Mouse (Mus musculus) layer of hippocampus, adult 9-10 months (tissue): ENCODE measurements at regions not wholly inside any gene's neighbourhood (a gene's known extent, or its start where the extent isn't known, plus 50 kb on each side); places are given as distances from the start of the nearest gene placed in this dataset.

ENCODE experiments used
- DNase-seq: peaks from one replicate; pipeline ENCODE4 v3.0.0; 2022; ENCODE audit warnings: low spot score

DNA sequence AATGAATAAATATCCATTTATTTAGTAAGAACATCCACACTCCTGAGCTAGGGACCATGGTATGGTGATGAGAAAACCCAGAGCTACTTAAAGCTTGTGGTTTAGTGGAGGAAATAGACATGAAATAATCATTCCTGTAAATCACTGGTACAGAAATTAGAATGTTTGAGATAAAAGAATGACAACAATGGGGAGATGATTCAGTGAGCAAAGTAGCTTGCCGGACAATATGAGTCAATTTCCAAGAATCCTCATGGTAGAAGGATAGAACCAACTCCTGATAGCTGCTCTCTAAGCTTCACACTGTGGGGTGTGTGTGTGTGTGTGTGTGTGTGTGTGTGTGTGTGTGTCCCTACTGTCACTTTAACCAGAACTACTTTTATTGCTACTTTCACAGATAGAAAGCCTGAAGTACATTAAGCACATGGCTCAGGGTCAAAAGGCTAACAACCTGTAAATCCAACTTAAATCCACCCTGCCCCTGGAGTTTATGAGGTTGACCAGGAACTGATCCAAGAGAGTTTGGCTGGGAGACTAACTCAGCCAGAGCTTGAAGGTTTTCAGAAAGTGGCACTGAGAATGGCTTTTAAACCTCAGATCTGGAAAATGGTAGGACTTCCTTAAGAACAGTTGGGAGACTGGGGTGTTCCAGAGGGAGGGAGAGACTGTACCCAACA, 336.9 kb upstream of the Gcfc2 start:
- DNase-seq = no peak

DNA sequence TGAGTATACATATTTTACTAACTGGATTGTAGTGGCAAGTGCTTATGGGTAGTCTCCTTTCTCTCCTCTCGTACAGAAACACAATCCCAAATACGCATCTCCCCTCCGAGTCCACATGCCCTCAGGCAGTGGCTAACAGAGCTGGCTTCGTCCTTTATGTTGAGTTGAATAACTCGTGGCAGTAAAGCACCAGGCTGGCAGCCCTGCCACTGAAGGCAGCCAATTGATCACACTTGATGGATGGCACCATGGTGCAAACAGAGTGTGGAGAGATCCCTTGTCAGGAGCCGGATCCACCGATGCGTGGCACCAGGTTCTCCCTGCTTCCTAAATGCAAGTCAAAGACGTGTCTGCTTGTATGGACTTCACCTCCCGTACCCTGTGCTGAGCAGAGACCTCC, 333.7 kb upstream of the Gcfc2 start:
- DNase-seq = no peak

DNA sequence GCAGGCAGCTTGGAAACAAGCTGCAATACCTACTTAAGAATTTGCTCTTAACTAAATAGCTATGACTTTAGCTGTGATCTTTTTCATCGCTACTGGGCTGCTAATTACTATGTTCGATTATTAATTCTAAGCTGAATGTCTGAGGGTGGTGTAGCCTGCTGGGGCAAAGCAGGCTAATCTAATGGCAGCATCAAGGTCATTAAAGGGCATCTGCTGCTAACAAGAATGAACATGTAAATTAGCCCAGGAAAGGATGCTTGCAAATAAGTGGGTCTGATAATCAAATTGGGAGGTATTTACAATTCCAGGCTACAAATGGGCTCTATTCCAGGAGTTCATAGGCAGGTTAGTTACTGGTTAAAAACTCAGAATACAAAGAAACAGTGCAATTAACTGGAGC, 327.5 kb upstream of the Gcfc2 start:
- no peak for DNase-seq

DNA sequence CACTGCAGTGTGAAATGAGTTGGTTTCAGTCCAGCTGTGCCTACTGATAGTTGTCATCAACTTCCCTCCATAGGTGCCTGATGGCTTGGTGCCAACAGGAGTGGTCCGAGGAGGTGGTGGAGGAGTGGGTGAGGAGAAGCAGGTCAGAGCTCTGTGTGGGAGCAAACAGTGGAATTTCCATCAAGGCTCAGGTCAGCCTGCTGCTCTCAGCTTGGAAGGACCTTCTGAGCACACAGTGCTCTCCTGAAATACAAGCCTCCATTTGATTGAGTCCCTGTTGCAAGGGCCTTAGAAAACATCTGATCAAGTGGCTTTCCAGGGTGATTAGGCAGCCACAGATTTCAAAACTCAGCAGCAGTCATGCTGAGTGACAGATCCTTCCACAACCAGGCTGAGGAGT, 314.8 kb upstream of the Gcfc2 start:
- no peak for DNase-seq

DNA sequence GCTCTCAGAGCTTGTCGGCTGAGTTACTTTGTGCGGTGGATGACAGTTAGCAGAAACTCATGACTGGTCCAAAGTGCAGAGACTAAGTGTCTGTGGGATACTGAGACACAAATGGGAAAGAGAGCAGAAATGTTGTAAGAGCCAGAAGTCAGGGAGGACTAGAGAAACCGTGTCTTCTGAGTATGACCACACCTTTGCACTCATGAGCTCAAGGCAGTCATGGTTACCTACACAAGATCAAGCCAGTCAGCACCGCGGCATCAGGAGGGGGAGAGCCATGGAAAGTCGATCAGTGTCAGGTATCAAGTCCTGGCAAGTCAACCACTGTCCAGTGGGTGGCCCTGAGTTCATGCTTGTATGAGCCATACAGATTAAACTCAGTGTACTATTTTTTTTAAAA, 311.5 kb upstream of the Gcfc2 start:
- DNase-seq = no peak

DNA sequence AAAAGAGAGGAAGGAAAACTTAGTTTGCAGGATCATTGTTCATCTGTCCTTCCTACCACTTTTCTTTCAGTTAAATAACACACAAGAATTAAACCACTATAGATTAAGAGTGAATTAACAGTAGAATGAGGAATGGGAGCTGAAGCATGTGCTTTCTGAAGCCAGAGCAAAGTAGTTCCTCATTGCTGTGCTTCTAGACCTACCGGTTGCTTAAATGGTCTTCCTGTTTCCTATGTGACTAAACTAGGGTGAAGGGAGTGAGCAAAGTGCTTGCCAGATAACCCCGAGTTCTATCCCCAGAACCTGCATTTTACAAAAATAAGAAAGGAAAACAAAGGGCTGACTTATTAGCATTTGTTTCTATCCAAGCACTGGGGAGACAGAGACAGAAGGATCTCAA, 305.5 kb upstream of the Gcfc2 start:
- DNase-seq = no peak

DNA sequence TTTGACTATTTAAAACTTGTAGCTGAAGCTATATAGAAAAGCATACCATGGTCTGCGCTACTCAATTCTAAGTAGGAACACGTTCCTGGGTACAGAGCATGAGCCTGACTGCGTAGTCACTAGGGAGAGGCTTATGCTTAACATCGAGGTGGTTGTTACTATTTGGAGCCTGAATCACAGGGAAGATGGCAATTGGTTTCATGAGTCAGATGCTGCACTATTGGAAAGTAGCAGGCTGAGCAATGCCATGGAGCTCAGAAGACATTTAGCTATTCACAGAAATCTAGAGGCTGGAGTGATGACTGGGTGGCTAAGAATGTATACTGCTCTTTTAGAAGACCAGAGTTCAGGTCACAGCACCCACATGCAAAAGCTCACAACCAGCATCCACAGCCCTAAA, 302.4 kb upstream of the Gcfc2 start:
- no peak for DNase-seq

DNA sequence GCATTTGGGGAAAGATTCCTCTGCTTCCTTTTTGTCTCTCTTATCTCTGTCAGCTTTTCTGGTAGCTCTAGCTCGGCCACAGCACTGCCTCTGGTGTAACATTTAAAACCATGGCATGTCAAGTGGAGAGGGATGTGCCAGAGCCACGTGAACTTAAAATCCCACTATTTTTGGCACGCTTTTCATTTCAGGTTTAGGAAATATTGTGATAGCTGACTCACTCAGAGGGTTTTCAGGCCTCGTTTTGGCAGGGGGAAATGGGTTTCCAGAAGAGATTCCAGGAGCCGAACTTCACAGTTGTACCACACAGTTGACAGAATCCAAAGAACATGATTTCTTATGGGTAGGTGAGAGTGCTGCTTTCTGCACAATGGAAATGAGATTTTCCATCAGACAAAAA, 300.8 kb upstream of the Gcfc2 start:
- DNase-seq = no peak

DNA sequence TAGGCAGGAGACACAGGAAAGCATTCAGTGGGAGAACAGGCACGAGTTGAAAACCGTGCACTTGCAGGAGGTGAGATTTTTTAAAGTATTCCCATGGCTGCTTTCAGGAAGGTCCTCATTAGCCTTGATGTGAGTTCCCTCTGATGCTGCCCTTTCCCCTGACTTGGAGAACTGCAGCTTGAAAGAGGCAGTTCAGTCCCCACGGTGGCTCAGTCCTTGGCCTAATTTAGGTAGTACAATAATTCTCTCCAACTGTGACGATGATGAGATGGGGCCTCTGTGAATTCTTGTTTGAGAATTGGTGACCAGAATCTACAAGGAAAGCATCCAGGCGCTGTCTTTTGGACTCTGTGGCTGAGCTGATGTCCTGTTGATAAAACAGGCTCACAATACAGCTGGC, 298.5 kb upstream of the Gcfc2 start:
- DNase-seq = no peak

DNA sequence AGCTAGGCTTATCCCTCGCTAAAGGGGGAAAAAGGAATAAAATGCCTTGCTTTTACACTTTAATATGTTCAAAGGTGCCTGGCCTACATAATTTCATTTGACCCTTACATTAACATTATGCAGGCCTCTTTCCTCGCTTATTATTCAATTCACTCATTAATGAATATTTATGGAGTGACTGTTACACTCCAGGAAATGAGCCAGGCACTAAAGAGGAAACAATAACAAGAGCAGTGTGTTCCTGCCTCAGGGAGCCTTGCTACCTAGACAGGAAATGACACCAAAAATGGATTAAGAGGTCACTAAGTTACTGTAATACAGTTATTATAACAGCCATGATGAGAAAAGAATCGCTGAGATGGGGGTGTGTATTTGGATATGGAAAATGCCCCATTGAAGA, 289.9 kb upstream of the Gcfc2 start:
- no peak for DNase-seq

DNA sequence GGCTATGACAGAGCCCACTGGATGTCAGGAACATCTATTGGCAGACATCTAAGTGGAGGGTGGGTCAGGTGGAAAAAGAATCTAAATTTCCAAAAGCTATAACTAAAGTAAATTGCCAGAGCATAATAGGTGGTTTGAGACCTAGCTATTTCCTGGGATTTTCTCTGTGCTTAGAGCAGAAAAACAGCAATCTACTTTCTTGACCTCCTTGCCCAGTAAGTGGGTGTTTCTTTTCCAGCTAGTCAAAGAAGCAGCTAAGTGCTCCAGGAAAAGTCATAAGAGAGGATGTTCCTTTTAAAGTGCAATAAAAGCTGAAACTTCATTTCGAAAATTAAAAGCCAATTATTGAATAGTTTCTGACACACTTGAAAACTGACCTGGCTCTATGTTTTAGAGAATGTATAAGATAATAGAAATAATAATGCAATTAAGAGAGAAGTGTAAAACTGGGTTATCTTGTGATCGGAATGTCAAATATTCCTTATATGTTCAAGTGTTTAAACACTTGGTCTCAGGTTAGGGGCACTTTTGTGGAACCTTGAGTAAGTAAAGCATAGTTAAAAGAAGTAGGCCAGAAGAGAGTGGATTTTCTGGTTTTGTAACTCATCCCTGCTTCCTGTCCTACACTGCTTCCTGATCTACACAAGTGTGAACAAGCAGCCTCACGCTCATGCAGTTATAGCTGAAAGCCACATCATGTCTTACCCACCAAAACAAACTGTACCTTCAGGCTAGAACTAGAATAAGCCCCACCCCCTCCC, 275.7 kb upstream of the Gcfc2 start:
- DNase-seq = no peak

DNA sequence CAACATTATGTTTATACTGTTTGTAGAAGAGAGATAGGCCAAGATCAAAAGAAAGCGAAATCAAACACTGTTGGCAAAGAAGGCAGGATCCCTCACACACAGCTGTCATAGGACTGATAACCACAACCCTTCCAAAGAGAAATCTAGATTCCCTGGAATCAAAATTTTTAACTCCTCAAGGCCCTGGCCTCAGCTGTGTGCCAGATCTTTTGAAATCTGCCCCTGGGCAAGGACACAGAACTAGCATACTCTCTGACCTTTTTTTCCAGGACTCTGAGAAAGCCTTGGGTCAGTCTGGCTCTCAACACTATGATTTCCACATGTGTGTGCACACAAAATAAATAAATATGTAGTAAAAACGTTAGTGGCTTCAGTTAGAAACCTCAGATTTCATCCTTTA, 271.6 kb upstream of the Gcfc2 start:
- no peak for DNase-seq

DNA sequence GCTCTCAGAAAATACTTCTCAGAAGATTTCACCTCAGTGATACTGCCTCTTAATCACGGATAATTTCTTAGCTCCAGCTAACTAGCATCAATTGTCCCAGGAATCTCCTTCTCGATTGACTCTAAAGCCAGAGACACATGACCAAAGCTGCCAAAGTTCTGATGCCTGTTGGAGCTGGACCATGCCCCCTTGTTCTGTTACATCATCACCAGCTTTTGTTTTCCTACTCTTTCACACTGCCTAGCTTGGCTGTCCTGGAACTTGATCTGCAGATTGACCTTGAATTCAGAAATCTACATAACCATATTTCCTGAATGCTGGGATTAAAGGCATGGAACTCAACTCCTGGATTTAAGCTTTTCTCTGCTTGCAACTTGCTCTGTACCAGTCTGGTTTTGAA, 268.3 kb upstream of the Gcfc2 start:
- no peak for DNase-seq

DNA sequence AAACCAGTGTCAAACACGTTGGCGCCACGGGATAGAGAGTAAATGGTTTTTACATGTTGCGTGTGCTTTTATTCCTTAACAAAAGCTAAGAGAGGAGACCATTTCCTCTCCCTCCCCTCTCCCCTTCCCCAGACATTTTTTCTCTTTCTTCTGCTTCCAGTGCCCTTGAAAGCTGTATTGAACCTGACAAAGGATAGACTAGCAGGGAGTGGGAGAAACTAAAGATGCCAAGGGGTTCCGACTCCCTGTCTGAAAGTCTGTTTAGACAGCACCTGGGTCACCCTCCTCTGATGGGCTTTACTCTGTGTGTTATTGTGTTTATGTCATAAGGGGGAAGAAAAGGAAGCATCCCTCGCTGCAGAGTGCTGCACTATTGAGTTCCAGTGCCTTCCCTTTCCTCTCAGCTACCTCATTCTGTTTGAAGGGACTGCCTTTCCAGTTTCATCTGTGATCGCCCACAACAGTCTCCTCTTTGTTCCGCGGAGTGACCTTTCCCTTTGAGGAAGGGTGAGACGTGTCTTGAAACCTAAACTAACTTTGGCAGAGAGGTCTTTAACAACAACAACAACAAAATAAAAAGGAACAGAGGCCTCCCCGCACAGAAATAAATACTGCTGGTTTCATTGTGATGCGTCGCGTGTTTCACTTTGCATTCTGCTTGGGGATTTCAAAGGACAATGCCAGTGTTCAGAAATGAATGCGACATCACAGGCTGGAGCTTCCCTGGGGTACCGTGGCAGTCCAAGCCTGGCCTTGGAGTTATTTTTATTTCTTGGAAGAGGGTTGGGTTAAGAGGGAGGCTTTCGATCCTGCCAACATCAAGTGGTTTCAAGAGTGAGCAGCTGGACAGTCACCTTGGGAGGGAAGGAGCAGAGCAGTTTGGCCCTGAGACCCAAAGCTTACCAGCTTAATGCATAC, 262.7 kb upstream of the Gcfc2 start:
- DNase-seq = no peak

DNA sequence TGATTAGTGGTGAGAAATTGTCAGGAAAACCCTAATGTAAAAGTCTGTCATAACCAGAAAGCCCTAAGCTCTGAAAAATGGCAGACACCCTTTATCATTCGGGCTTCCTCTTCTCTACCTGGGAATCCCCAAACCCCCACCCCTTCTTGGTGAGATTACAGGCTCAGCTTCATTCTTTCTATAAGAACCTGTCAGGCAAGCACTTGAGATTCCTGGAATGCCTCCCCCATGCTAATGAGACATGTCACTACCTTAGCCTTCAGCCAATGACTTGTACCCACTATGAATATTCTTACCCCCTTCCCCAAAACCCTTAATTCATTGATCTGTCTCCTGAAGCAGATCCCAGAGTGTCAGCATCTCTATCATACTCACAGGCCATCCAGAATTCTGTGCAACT, 254.5 kb upstream of the Gcfc2 start:
- no peak for DNase-seq

DNA sequence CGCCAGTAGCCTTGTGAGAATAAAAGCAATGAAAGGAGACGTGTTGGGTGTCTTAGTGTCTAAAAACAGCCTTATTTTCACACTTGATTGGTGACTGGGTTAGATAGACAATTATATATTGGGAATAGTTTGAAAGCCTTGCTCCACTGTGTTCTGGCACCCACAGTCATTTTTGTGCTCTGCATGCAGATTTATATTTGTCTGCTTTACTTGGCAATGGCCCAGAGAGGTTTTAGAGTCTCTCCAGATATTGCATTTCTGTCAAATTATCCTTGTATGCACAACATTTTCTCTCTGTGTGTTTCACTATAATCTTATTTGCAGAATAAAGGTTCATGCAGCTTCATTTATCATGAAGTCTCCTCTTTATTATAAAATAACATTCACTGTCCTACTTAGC, 250.2 kb upstream of the Gcfc2 start:
- DNase-seq = no peak

DNA sequence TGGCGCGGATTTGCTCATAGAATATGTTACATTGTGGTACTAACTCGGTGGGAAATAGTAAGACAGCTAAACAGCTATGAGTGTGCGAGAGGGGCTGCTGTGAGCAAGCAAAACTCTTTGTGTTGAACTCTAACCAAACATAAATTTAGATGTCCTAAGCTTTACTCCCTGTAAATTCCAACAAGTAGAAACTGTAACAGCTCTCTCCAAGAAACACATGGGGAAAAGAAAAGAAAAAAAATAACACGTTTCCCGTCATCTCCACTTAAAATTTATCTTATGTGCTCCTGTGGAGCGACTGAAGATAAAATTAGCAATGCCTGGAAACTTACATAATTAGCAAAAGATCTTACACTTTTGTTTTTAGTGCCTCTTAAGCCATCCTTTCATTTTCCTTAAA, 226.2 kb upstream of the Gcfc2 start:
- no peak for DNase-seq

DNA sequence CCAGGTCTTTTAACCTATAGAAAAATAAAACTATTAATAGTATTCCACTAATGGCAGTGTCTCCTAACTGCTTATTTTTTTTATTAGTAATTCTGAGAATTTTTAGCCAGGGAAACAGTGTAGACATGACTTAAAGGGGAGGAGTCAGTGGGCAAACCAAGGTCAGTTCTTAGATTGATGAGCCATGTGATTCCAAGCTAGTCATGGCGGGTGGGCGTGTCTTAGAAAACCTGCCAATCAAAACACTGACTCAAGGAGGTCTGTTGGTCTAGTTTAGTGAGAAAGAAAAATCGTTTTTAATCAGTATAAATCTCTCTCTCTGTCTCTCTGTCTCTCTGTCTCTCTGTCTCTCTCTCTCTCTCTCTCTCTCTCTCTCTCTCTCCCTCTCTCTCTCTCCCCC, 225.3 kb upstream of the Gcfc2 start:
- no peak for DNase-seq

DNA sequence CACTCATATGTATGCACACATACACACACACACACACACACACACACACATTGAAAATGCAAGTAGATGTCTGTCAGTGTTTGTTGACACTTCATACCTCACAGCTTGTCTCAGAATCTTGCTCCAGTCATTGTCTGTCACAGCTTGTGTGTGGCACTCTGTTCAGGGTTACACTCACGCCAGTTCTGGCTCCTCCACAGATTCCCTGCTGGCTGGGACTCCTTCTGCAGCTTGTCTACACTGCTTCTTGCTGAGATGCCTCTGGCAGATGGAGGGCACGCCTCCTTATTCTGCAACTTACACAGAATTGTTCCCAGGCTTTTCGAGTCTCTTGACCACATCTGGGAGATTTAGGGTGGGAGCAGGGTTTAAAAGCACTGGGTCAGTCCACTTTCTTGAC, 208.6 kb upstream of the Gcfc2 start:
- DNase-seq = no peak

DNA sequence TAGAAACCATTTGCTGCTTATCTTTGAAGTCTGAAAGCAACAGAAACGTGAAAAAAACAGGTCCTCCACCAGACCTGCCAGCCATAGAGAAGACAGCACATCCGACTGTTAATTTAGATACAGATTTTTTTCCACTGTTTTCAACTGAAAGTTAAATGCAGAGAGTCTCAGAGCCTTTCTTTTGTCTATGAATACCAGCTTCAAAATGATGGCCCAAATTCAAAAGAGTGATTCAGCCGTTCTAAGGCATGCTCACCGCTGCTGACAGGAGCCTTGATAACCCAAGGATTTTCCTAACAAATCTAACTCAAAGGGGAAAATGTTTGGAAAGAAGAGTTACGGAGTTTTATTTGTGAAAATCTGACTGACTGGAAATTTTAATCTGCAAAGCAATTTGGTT, 207.1 kb upstream of the Gcfc2 start:
- no peak for DNase-seq

DNA sequence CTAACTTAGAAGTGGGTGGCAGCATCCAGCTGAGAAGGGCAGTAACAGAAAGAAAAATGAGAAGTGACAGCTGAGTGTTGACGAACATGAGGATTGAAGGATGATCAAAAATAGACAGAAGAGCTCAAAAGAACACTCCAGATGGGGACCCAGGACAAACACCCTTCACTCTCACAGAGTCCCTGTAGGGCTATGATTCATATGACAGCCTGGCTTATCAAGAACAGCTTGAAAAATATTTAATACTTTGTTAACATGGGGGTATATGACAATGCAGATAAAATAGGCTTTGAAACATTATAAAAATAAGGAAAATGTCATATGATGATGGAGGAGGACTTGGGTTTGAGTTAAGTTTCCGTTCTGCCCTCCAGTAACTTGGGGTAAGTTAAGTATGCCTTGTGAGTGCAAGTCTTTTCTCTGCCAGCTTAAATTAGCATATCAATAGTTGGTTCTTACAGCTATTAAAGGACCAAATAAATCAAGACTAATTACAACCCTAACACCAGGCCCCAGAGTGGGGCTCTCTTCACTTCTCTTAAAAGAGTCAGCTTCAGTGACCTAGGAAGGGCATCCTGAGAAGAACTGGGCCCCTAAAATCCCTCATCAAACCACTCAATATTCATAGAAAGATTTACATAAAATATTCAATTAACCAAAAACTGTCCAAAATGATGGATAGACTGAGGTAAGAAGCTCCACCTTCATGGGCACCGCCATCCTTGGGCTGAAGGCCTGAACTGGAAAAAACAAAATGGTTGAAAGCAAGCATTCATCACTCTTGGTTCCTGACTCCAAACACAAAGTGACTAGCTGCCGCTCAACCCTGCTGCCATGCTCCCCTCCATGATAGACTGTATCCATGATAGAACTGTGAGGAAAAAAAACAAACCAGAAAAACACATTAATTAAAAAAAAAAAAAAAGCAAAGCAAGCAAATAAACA, 198.6 kb upstream of the Gcfc2 start:
- no peak for DNase-seq

DNA sequence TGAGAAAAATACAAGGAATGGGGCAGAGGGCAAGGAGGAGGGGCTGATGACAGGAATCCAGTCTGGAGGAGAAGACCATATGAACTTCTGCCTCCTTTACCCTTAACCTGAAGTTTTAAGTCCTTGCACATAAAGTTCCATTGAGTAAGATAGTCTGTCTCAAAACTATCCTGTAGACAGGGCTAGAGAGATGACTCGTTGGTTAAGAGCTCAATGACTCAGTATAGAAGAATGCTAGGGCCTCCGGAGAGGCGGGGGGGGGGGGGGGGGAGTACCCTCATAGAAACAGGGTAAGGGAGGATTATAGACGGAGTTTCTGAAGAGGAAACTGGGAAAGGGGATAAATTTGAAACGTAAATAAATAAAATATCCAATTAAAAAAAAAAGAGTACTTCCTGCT, 191.8 kb upstream of the Gcfc2 start:
- no peak for DNase-seq
